Mouse (Mus musculus): ENCODE measurements around the gene Mrpl18. TPM values are rescaled to one million over a fixed set of nuclear protein-coding genes. Genes with fewer than 3 reads are reported as not detected.
A peak's percentile ranks its signal among the peaks of the same experiment; 100 is the strongest.
"Not testable (repeated sequence)": the region's sequence is repeated elsewhere in the genome, so short reads cannot be mapped to it uniquely, and the experiment has no call there.

Mrpl18 gene
- polyA plus RNA-seq, 1 experiment from 2014 or later, result 142 TPM

DNA sequence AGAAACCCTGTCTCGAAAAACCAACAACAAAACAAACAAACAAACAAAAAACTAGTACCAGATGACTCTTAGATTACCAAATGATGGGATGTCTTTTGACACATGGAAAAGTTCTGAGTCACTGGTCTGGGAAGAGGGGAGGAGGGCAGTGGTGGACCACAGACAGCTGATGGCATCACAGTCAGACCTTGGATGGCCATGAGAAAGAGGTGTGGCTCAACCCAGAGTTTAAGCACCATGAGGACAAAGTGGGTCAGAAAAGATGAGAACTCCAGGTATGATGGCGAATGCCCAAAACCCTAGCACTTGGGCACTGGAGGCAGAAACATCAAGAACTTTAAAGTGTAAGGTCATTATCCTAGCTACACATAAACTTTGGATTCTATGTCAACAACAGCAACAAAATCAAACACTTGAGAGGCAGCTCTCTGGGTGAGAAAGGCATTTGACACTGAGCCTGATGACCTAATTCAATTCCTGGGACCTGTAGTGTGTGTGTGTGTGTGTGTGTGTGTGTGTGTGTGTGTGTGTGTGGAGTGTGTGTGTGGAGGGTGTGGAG, 21.3 kb upstream of the Mrpl18 start:
- no peaks in the 10 kb centered on the region for H3K9me3 ChIP-seq
- WGBS, result 90% methylated on average over 2 of the region's 2 CpGs
- H3K9ac ChIP-seq, result no peak overlapping the region
- no peak overlapping the region for H3K27ac ChIP-seq
- H3K27me3 ChIP-seq, result no peaks in the 10 kb centered on the region
- peaks cover 9% of the 10 kb centered on the region for H3K36me3 ChIP-seq
- ATAC-seq (ENCODE audit: low FRiP score), result no peak
- H3K4me1 ChIP-seq (replicated peaks), result peaks cover 9% of the 10 kb centered on the region
- no peak overlapping the region for H3K4me3 ChIP-seq
- H3K4me2 ChIP-seq, result no peak overlapping the region

- ATAC-seq (ENCODE audit: low FRiP score), result no peak
- no peak overlapping the region for H3K4me2 ChIP-seq
- no peaks in the 10 kb centered on the region for H3K9me3 ChIP-seq
- no peak overlapping the region for H3K4me3 ChIP-seq
- no peaks in the 10 kb centered on the region for H3K36me3 ChIP-seq
- H3K9ac ChIP-seq, result no peak overlapping the region
- WGBS, result 77% methylated on average over 4 of the region's 4 CpGs
- no peaks in the 10 kb centered on the region for H3K27me3 ChIP-seq
- peaks cover 8% of the 10 kb centered on the region for H3K4me1 ChIP-seq (replicated peaks)
- no peak overlapping the region for H3K27ac ChIP-seq
These were observed 19.6 kb upstream of the Mrpl18 start for GRCm38 (mm10) chr17:12935719-12936118.

- H3K4me2 ChIP-seq; H3K27me3 ChIP-seq; H3K27ac ChIP-seq; ATAC-seq (ENCODE audit: low FRiP score); H3K36me3 ChIP-seq; H3K4me1 ChIP-seq (replicated peaks); H3K9ac ChIP-seq; H3K9me3 ChIP-seq; H3K4me3 ChIP-seq: not testable (repeated sequence)
- WGBS, result 89% methylated on average over 5 of the region's 5 CpGs
These were observed 15.4 kb upstream of the Mrpl18 start for GRCm38 (mm10) chr17:12931576-12931975.

- WGBS, result 86% methylated on average over 8 of the region's 8 CpGs
- Histone ChIP-seq H3K9me3 (no peaks in the 10 kb centered on the region), H3K4me1 (replicated peaks) (no peaks in the 10 kb centered on the region), H3K27me3 (no peaks in the 10 kb centered on the region), H3K9ac (no peak overlapping the region), H3K27ac (no peak overlapping the region), H3K36me3 (peaks cover 59% of the 10 kb centered on the region), H3K4me3 (no peak overlapping the region), H3K4me2 (no peak overlapping the region)
- no peak for ATAC-seq (ENCODE audit: low FRiP score)
These were observed 9.6 kb upstream of the Mrpl18 start for GRCm38 (mm10) chr17:12925703-12926180.

DNA sequence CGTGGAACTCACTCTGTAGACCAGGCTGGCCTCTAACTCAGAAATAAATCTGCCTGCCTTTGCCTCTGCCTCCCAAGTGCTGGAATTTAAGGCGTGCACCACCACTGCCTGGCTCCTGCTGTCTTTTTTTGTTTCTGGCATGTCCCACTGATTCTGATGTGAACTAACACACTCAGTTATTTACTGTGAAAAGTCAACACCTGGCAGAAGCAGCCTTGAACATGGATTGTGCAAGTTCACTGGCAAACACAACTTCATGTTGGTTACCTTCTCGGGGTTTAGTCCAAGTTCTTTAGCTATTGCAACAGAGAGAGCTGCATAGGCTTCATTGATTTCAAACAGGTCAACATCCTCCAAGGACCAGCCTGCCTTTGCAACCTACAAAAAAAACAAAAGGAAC, 8.9 kb upstream of the Mrpl18 start:
- peaks cover 66% of the 10 kb centered on the region for H3K36me3 ChIP-seq
- H3K9ac ChIP-seq, result no peak overlapping the region
- no peaks in the 10 kb centered on the region for H3K9me3 ChIP-seq
- no peak overlapping the region for H3K27ac ChIP-seq
- H3K4me2 ChIP-seq, result no peak overlapping the region
- WGBS, result 96% methylated on average over 3 of the region's 3 CpGs
- H3K4me3 ChIP-seq, result no peak overlapping the region
- no peaks in the 10 kb centered on the region for H3K27me3 ChIP-seq
- ATAC-seq (ENCODE audit: low FRiP score), result no peak
- no peaks in the 10 kb centered on the region for H3K4me1 ChIP-seq (replicated peaks)

GRCm38 (mm10) chr17:12921073-12921472, 4.9 kb upstream of the Mrpl18 start:
- Histone ChIP-seq H3K9ac (no peak overlapping the region), H3K36me3 (peaks cover 69% of the 10 kb centered on the region), H3K4me2 (no peak overlapping the region), H3K4me3 (no peak overlapping the region), H3K27me3 (no peaks in the 10 kb centered on the region), H3K4me1 (replicated peaks) (peaks cover 8% of the 10 kb centered on the region), H3K27ac (no peak overlapping the region), H3K9me3 (no peaks in the 10 kb centered on the region)
- no peak for ATAC-seq (ENCODE audit: low FRiP score)
- WGBS, result 94% methylated on average over 1 of the region's 1 CpGs

DNA sequence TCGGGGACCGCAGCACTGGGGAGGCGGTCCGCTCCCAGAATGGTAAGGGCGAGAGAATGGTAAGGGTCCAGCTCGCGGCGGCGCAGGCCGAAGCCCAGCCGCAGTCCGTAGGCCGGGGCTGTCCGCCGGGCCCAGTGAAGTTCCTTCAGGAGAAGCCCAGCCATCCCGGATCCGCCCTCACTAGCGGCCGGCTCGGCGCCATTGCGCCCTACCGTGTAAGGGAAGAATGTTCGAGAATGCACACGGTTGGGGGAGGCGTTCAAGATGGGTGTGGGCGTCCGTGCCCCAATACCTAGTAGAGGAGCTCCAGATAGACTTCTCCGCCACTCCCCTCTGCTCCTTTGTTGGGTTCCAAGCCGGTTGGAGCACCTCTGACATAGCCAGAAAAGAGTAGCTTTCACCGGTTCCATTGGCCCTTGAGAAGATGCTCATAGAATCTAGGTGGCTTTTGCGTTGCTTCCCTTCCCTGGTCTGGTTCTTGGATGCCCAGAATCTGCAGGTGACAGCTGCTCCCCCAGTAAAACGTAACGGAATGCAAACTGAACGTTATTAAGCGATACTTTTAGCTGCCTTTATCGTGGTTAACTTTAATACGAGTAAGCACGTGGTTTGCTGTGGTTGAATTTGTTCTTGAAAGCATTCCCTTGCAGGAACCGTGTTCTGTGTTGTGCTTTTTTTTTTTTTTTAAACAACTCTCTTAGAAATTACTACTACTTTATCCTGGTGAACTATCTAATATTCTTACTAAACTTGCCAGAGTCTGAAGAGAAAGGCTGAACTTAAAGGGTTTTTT, 639 bp upstream of the Mrpl18 start:
- Histone ChIP-seq H3K9ac (peak overlapping the region; percentile 97), H3K36me3 (peaks cover 51% of the 10 kb centered on the region), H3K4me3 (peak overlapping the region; percentile 93), H3K27ac (peak overlapping the region; percentile 91), H3K4me2 (peak overlapping the region; percentile 81), H3K9me3 (no peaks in the 10 kb centered on the region), H3K4me1 (replicated peaks) (peaks cover 17% of the 10 kb centered on the region), H3K27me3 (no peaks in the 10 kb centered on the region)
- ATAC-seq (ENCODE audit: low FRiP score), result peak; percentile 76
- under 1% methylated on average over 40 of the region's 40 CpGs for WGBS

GRCm38 (mm10) chr17:12915488-12915880, 661 bp downstream of the Mrpl18 start, which contains the start of gene Tcp1:
TSS of gene Tcp1 (plus strand) at chr17:12915701.
- 1% methylated on average over 18 of the region's 18 CpGs for WGBS
- Histone ChIP-seq H3K9me3 (no peaks in the 10 kb centered on the region), H3K27me3 (no peaks in the 10 kb centered on the region), H3K4me1 (replicated peaks) (peaks cover 17% of the 10 kb centered on the region), H3K4me2 (peak within 1 kb of the TSS; percentile 81), H3K27ac (peak within 1 kb of the TSS; percentile 91), H3K4me3 (peak within 1 kb of the TSS; percentile 93), H3K36me3 (peaks cover 52% of the 10 kb centered on the region), H3K9ac (peak within 1 kb of the TSS; percentile 97)
- peak; percentile 26 for ATAC-seq (ENCODE audit: low FRiP score)

GRCm38 (mm10) chr17:12910391-12910790, 5.8 kb downstream of the Mrpl18 start:
- ATAC-seq (ENCODE audit: low FRiP score), result no peak
- no peak overlapping the region for H3K4me2 ChIP-seq
- no peak overlapping the region for H3K9ac ChIP-seq
- peaks cover 8% of the 10 kb centered on the region; the same call in 1 of the 2 replicates for H3K4me1 ChIP-seq (replicated peaks)
- H3K27me3 ChIP-seq, result no peaks in the 10 kb centered on the region
- 92% methylated on average over 8 of the region's 8 CpGs for WGBS
- H3K36me3 ChIP-seq, result peaks cover 53% of the 10 kb centered on the region
- no peak overlapping the region for H3K4me3 ChIP-seq
- H3K27ac ChIP-seq, result no peak overlapping the region
- H3K9me3 ChIP-seq, result no peaks in the 10 kb centered on the region

GRCm38 (mm10) chr17:12909361-12910280, 6.5 kb downstream of the Mrpl18 start, which contains the start of gene Pnldc1:
TSS of gene Pnldc1 (minus strand) at chr17:12910230.
- H3K4me1 ChIP-seq (replicated peaks), result 0 out of 2 replicates have a peak, but pooled peaks cover under 1% of the 10 kb centered on the region
- WGBS, result 79% methylated on average over 35 of the region's 35 CpGs
- H3K9ac ChIP-seq, result no peak within 1 kb of the TSS
- H3K27me3 ChIP-seq, result no peaks in the 10 kb centered on the region
- H3K4me2 ChIP-seq, result no peak within 1 kb of the TSS
- H3K36me3 ChIP-seq, result peaks cover 61% of the 10 kb centered on the region
- ATAC-seq (ENCODE audit: low FRiP score), result no peak
- H3K9me3 ChIP-seq, result no peaks in the 10 kb centered on the region
- no peak within 1 kb of the TSS for H3K27ac ChIP-seq
- H3K4me3 ChIP-seq, result no peak within 1 kb of the TSS

GRCm38 (mm10) chr17:12906436-12906835, 9.7 kb downstream of the Mrpl18 start:
- H3K36me3 ChIP-seq, result peaks cover 50% of the 10 kb centered on the region
- 95% methylated on average over 9 of the region's 9 CpGs for WGBS
- no peaks in the 10 kb centered on the region for H3K27me3 ChIP-seq
- H3K4me2 ChIP-seq, result no peak overlapping the region
- no peak overlapping the region for H3K4me3 ChIP-seq
- 0 out of 2 replicates have a peak, but pooled peaks cover 4% of the 10 kb centered on the region for H3K4me1 ChIP-seq (replicated peaks)
- no peaks in the 10 kb centered on the region for H3K9me3 ChIP-seq
- no peak overlapping the region for H3K9ac ChIP-seq
- ATAC-seq (ENCODE audit: low FRiP score), result no peak
- H3K27ac ChIP-seq, result no peak overlapping the region

- no peaks in the 10 kb centered on the region for H3K9me3 ChIP-seq
- no peak overlapping the region for H3K4me3 ChIP-seq
- no peaks in the 10 kb centered on the region for H3K27me3 ChIP-seq
- 0 out of 2 replicates have a peak, but pooled peaks cover 4% of the 10 kb centered on the region for H3K4me1 ChIP-seq (replicated peaks)
- no peak overlapping the region for H3K9ac ChIP-seq
- H3K27ac ChIP-seq, result no peak overlapping the region
- no peak overlapping the region for H3K4me2 ChIP-seq
- WGBS, result 89% methylated on average over 4 of the region's 4 CpGs
- H3K36me3 ChIP-seq, result peaks cover 49% of the 10 kb centered on the region
- ATAC-seq (ENCODE audit: low FRiP score), result no peak
These were observed 10.3 kb downstream of the Mrpl18 start for GRCm38 (mm10) chr17:12905810-12906209.
